Mouse (Mus musculus) lung, postnatal 0 days (tissue): ENCODE data around the gene Fkbp8. TPM values are rescaled to one million over a fixed set of nuclear protein-coding genes. Genes with fewer than 3 reads are reported as not detected.

ENCODE experiments used
- ATAC-seq: fragments of 200-750 bp; cut with Nextera tagmentation; 2 replicates; pipeline ENCODE4 v1.8.0; 2017; ENCODE audit warnings: moderate library complexity
- DNase-seq: peaks from one replicate; pipeline ENCODE4 v3.0.0-alpha.2; 2016; ENCODE audit warnings: low spot score
- H3K27ac ChIP-seq: fragments of 300-500 bp; sonication (generic); 2 replicates; pipeline ENCODE4 v1.5.1; 2014; ENCODE audit warnings: antibody characterized with exemption, mild to moderate bottlenecking, low read length, mixed read lengths
- H3K27me3 ChIP-seq: fragments of 300-500 bp; sonication (generic); replicated peaks from 2 replicates; pipeline ENCODE4 v1.6.1; 2014; ENCODE audit warnings: low read length, mixed read lengths; ENCODE audit not compliant: insufficient read depth
- H3K36me3 ChIP-seq: fragments of 300-500 bp; sonication (generic); 2 replicates; pipeline ENCODE4 v1.6.1; 2014; ENCODE audit warnings: low read length, mixed read lengths; ENCODE audit not compliant: insufficient read depth
- H3K4me1 ChIP-seq: fragments of 300-500 bp; sonication (generic); 2 replicates; pipeline ENCODE4 v1.6.1; 2014; ENCODE audit warnings: antibody characterized with exemption, low read depth, low read length, mixed read lengths; ENCODE audit not compliant: insufficient read depth
- H3K4me2 ChIP-seq: fragments of 300-500 bp; sonication (generic); replicated peaks from 2 replicates; pipeline ENCODE4 v1.6.1; 2014; ENCODE audit warnings: low read depth, mild to moderate bottlenecking, low read length, moderate library complexity, mixed read lengths
- H3K4me3 ChIP-seq: fragments of 300-500 bp; sonication (generic); 2 replicates; pipeline ENCODE4 v1.5.1; 2014; ENCODE audit warnings: low read depth, low read length
- H3K9ac ChIP-seq: fragments of 300-500 bp; sonication (generic); replicated peaks from 2 replicates; pipeline ENCODE4 v1.6.1; 2014; ENCODE audit warnings: low read depth, mild to moderate bottlenecking
- H3K9me3 ChIP-seq: fragments of 300-500 bp; sonication (generic); 2 replicates; pipeline ENCODE4 v1.6.1; 2016; ENCODE audit warnings: low read length, mixed read lengths
- CTCF ChIP-seq: IDR thresholded peaks from 2 replicates; pipeline ENCODE4 v1.5.1; 2016; ENCODE audit warnings: antibody characterized with exemption, mild to moderate bottlenecking
- EP300 ChIP-seq: IDR thresholded peaks from 2 replicates; pipeline ENCODE4 v1.6.1; 2016; ENCODE audit warnings: antibody characterized with exemption, mild to moderate bottlenecking, control low read depth
- WGBS: fragments of 180-500 bp; shearing (Covaris S2); extraction: QIAGEN DNeasy Blood & Tissue Kit; methylation state at CpG from one replicate; pipeline ENCODE4 v1.1.7; 2014; 5-methylcytosine and 5-hydroxymethylcytosine counted together
- polyA plus RNA-seq: library from polyadenylated mRNA; unstranded; fragments of >200 nt; fragmentation: Nextera tagmentation; extraction: Ambion mirVana; gene quantifications from 2 replicates; pipeline ENCODE4 v1.2.1, GENCODE M21; 2015

Fkbp8 gene
- polyA plus RNA-seq, 1 experiment from 2014 or later = 222 TPM

DNA sequence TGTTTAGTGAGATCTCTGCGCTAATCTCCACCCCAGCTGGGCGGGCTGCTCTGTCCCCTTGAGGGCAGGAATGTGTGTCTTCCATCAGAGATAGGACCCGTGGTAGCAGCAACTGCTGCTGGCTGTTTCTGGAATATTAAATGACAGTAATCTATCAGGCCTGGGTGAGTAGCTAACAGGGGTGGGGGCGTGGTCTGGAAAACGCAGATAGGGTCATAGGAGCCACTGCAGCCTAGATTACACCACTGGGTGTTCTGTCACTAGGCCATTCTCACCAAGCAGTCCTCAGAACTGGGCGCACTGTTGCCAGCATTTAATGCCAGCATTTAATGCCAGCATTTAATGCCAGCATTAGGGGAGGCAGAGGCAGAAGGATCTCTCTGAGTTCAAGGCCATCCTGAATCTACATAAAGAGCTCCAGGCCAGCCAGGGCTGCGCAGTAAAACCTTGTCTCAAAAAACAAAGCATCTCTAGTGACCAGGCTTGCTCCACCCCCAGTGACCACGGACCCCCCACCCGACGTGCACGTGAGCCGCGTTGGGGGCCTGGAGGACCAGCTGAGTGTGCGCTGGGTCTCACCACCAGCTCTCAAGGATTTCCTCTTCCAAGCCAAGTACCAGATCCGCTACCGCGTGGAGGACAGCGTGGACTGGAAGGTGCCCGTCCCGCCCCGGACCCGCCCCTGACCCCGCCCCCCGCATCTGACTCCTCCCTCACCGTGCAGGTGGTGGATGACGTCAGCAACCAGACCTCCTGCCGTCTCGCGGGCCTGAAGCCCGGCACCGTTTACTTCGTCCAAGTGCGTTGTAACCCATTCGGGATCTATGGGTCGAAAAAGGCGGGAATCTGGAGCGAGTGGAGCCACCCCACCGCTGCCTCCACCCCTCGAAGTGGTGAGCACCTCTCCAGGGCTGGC is 26.9 kb upstream of the Fkbp8 start:
- Histone ChIP-seq H3K27me3 (peaks cover 23% of the 10 kb centered on the region; the same call in 1 of the 2 replicates), H3K4me1 (peaks cover 6% of the 10 kb centered on the region), H3K4me2 (0 out of 2 replicates have a peak overlapping the region, but pooled peaks have one; percentile 17), H3K9ac (no peak overlapping the region), H3K36me3 (no peaks in the 10 kb centered on the region), H3K9me3 (no peaks in the 10 kb centered on the region), H3K27ac (no peak overlapping the region), H3K4me3 (peak overlapping the region; percentile 2; the same call in 1 of the 2 replicates)
- TF ChIP-seq EP300 (no peak), CTCF (no peak)
- 13% methylated on average over 35 of the region's 39 CpGs for WGBS
- ATAC-seq = peak; percentile 34
- DNase-seq = peak; percentile 78

DNA sequence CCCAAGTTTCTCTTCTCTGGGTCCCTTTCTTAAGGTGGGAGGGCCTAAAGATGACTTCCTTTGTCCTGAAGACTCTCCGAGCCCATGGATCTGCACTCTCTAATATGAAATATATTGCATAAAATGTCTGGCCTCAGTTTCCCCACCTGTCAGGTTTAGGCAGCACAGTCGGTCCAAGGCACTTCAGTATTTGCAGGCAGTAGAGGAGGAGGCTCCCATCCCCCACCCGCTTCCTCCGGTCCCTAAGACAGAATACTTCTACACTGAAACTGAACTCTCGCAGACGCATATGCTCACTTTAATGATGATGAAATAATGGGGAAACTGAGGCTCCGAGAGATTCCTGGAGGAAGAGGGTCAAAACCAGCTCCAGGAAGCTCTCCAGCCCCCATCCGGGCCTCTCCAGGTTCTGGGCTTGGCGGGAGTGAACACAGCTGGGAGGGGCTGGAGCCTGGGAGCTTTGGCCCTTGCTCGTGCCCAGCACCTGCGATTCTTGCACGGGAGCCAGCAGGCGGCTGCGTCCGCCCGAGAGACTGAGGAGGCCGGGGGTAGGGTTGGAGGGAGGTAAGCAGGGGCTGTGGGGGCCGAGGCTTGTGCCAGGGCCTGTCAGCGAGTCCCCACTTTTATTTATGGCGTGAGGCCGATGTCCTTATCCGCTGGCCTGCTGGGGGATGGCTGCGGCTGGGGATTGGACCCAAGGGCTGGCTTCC is 25.5 kb upstream of the Fkbp8 start:
- H3K9me3 ChIP-seq = no peaks in the 10 kb centered on the region
- DNase-seq (no peak), ATAC-seq (no peak)
- no peak overlapping the region for H3K9ac ChIP-seq
- H3K27ac ChIP-seq = no peak overlapping the region
- H3K4me1 ChIP-seq = peaks cover 10% of the 10 kb centered on the region
- H3K4me2 ChIP-seq = no peak overlapping the region
- H3K36me3 ChIP-seq = no peaks in the 10 kb centered on the region
- no peak overlapping the region for H3K4me3 ChIP-seq
- peaks cover 16% of the 10 kb centered on the region; the same call in 1 of the 2 replicates for H3K27me3 ChIP-seq
- WGBS = 26% methylated on average over 23 of the region's 23 CpGs
- TF ChIP-seq CTCF = no peak
- TF ChIP-seq EP300 = no peak

DNA sequence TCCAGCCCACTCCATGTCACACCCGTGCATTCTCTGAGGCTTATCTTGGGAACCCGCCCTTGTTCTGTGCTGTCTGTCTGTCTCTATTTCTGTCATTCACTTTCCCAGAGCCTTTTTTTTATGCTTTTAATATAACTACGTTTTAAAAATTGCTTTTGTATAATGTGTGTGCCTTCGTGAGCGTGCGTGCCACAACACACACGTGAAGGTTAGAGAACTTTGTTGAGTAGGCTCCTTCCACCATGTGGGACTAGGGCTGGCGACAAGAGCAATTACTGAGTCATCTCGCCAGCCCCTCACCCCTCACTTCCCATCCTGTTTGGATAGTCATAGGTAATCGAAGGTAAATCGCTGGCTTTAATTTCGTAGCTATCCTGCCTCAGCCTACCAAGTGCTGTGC is 25.0 kb upstream of the Fkbp8 start:
- ATAC-seq (no peak), DNase-seq (no peak)
- H3K4me3 ChIP-seq = no peak overlapping the region
- peaks cover 10% of the 10 kb centered on the region for H3K4me1 ChIP-seq
- no peak overlapping the region for H3K27ac ChIP-seq
- H3K9me3 ChIP-seq = no peaks in the 10 kb centered on the region
- WGBS = 43% methylated on average over 12 of the region's 12 CpGs
- H3K36me3 ChIP-seq = peaks cover 1% of the 10 kb centered on the region; the same call in 1 of the 2 replicates
- H3K4me2 ChIP-seq = no peak overlapping the region
- no peak overlapping the region for H3K9ac ChIP-seq
- TF ChIP-seq CTCF = no peak
- TF ChIP-seq EP300 = no peak
- peaks cover 16% of the 10 kb centered on the region; the same call in 1 of the 2 replicates for H3K27me3 ChIP-seq

DNA sequence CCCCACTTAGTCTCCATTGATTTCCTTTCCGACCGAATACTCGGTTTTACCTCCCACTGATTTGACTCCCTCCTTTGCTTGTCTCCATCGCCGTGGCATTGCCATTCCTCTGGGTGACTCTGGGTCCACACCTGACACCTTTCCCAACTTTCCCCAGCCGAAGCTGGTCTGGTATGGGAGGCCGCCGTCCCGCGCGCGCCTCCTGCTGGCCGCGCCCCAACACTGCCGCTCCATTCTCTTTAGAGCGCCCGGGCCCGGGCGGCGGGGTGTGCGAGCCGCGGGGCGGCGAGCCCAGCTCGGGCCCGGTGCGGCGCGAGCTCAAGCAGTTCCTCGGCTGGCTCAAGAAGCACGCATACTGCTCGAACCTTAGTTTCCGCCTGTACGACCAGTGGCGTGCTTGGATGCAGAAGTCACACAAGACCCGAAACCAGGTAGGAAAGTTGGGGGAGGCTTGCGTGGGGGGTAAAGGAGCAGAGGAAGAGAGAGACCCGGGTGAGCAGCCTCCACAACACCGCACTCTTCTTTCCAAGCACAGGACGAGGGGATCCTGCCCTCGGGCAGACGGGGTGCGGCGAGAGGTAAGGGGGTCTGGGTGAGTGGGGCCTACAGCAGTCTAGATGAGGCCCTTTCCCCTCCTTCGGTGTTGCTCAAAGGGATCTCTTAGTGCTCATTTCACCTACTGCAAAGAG is 24.3 kb upstream of the Fkbp8 start:
- no peaks in the 10 kb centered on the region for H3K9me3 ChIP-seq
- 20% methylated on average over 46 of the region's 46 CpGs for WGBS
- TF ChIP-seq CTCF (peak; percentile 88), EP300 (no peak)
- ATAC-seq (peak; percentile 43), DNase-seq (peak; percentile 85)
- H3K4me1 ChIP-seq = peaks cover 10% of the 10 kb centered on the region
- H3K27me3 ChIP-seq = peaks cover 16% of the 10 kb centered on the region; the same call in 1 of the 2 replicates
- no peak overlapping the region for H3K27ac ChIP-seq
- no peak overlapping the region for H3K9ac ChIP-seq
- H3K36me3 ChIP-seq = peaks cover 6% of the 10 kb centered on the region; the same call in 1 of the 2 replicates
- H3K4me3 ChIP-seq = no peak overlapping the region
- H3K4me2 ChIP-seq = no peak overlapping the region

DNA sequence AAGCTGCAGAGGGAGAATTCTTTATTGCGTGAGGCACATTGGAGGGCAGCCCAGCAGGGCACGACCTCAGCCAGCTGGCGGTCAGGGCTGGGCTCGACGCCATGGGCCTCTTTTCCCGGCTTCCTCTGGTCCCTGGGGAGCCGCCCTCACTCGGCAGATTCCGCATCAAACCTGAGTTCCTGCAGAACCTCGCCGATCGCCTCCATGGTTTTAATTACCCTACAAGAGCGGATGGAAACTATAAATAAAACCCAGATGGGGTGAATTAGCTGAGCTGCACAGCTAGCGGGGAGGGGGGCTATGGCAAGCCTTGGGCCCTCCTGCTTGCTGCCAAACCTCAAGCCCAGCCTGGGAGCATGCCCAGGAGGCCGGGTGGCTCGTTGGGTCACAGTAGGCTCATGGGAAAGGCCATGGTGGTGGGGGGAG is 23.2 kb upstream of the Fkbp8 start:
- no peak overlapping the region for H3K4me2 ChIP-seq
- no peak for TF ChIP-seq CTCF
- no peak for TF ChIP-seq EP300
- 59% methylated on average over 16 of the region's 16 CpGs for WGBS
- peaks cover 16% of the 10 kb centered on the region; the same call in 1 of the 2 replicates for H3K27me3 ChIP-seq
- H3K4me3 ChIP-seq = no peak overlapping the region
- ATAC-seq = no peak
- H3K9me3 ChIP-seq = no peaks in the 10 kb centered on the region
- H3K9ac ChIP-seq = no peak overlapping the region
- H3K4me1 ChIP-seq = peaks cover 18% of the 10 kb centered on the region
- peak; percentile 63 for DNase-seq
- peaks cover 6% of the 10 kb centered on the region; the same call in 1 of the 2 replicates for H3K36me3 ChIP-seq
- H3K27ac ChIP-seq = no peak overlapping the region
